8 mouse cellular contexts compared by ENCODE assay signal in genomic region chr10:111165219-111165981, GRCm38 (mm10). TPM values are rescaled to one million over a fixed set of nuclear protein-coding genes. Genes with fewer than 3 reads are reported as not detected.
A peak's percentile ranks its signal among the peaks of the same experiment; 100 is the strongest.
DNase-seq lines count a peak whose midpoint lies in the region; ATAC-seq lines count a peak whose summit lies in the region.

No protein-coding gene starts in this region.

- H3K27me3 ChIP-seq in liver, embryonic 15.5 days, result no peaks in the 10 kb centered on the region

- H3K9ac ChIP-seq in liver, embryonic 15.5 days, result peak overlapping the region; percentile 100

- peak overlapping the region; percentile 99 for H3K4me3 ChIP-seq in liver, embryonic 15.5 days (replicated peaks)

- H3K9me3 ChIP-seq in liver, embryonic 15.5 days (replicated peaks), result no peaks in the 10 kb centered on the region

- peaks cover 60% of the 10 kb centered on the region for H3K4me1 ChIP-seq in liver, embryonic 15.5 days (replicated peaks)

- H3K4me2 ChIP-seq in liver, embryonic 15.5 days, result peak overlapping the region; percentile 64

- peak overlapping the region; percentile 97 for H3K27ac ChIP-seq in liver, embryonic 15.5 days (replicated peaks)

- DNase-seq in ovary, postnatal 10 days (ENCODE audit: low spot score), result peak; percentile 17
- DNase-seq in ovary, adult 18-20 months (ENCODE audit: low spot score), result no peak
- DNase-seq in embryo, embryonic 10.5 days (ENCODE audit: low spot score), result peak; percentile 64
- peak; percentile 33 for DNase-seq in kidney, adult 11 months
- DNase-seq in natural killer cell, adult 2 months (ENCODE audit: low spot score in 2 of 2), result peak; percentile 76 to 79
- peak; percentile 51 for DNase-seq in telencephalon, adult 2 months (ENCODE audit: low read depth, low spot score)

- no peaks in the 10 kb centered on the region for H3K36me3 ChIP-seq in liver, embryonic 15.5 days (replicated peaks)

- ATAC-seq in granulocyte monocyte progenitor cell, adult 5-6 weeks (replicated peaks; ENCODE audit: poor library complexity, severe bottlenecking), result peak; percentile 63
- ATAC-seq in liver, embryonic 15.5 days (ENCODE audit: insufficient read depth), result peak; percentile 41

- WGBS in liver, embryonic 15.5 days (ENCODE audit: insufficient replicate concordance), result under 1% methylated on average over 52 of the region's 52 CpGs

RNA-seq across cellular contexts. Expression of gene Osbpl8, which starts 0.8 kb away (rescaled TPM):
- total RNA-seq in granulocyte monocyte progenitor cell, adult 5-6 weeks (2014; fragmentation: Nextera tagmentation), result 60.6 and 67.4 TPM in 2 replicates
- 90.3 and 112 TPM in 2 replicates for total RNA-seq in granulocyte monocyte progenitor cell, adult 5-6 weeks (2017)
- 10.0 and 10.2 TPM in 2 replicates for polyA plus RNA-seq in liver, embryonic 15.5 days (2015; fragmentation: Nextera tagmentation; extraction: Ambion mirVana)
